Mouse (Mus musculus) forebrain, embryonic 10.5 days (tissue): ENCODE results near the gene Vps25. TPM values are rescaled to one million over a fixed set of nuclear protein-coding genes. Genes with fewer than 3 reads are reported as not detected.

Source experiments
- DNase-seq: peaks from one replicate; pipeline ENCODE4 v3.0.0-alpha.2; 2017; ENCODE audit warnings: low spot score; ENCODE audit errors: extremely low spot score
- H3K27ac ChIP-seq: fragments of 300-500 bp; sonication (generic); 2 replicates; pipeline ENCODE4 v1.5.1; 2016; ENCODE audit warnings: mild to moderate bottlenecking
- H3K27me3 ChIP-seq: fragments of 300-500 bp; sonication (generic); 2 replicates; pipeline ENCODE4 v1.6.1; 2016; ENCODE audit warnings: mild to moderate bottlenecking; ENCODE audit not compliant: poor library complexity, severe bottlenecking
- H3K36me3 ChIP-seq: fragments of 300-500 bp; sonication (generic); replicated peaks from 2 replicates; pipeline ENCODE4 v1.6.1; 2016; ENCODE audit warnings: mild to moderate bottlenecking, moderate library complexity
- H3K4me1 ChIP-seq: fragments of 300-500 bp; sonication (generic); 2 replicates; pipeline ENCODE4 v1.6.1; 2016
- H3K4me3 ChIP-seq: fragments of 300-500 bp; sonication (generic); 2 replicates; pipeline ENCODE4 v1.5.1; 2016; ENCODE audit warnings: mild to moderate bottlenecking, moderate library complexity
- H3K9me3 ChIP-seq: fragments of 300-500 bp; sonication (generic); 2 replicates; pipeline ENCODE4 v1.6.1; 2016; ENCODE audit warnings: mild to moderate bottlenecking, moderate library complexity
- WGBS: fragments of 180-500 bp; shearing (Covaris S2); methylation state at CpG from one replicate; pipeline ENCODE4 v1.1.7; 2016; 5-methylcytosine and 5-hydroxymethylcytosine counted together
- polyA plus RNA-seq: library from polyadenylated mRNA; unstranded; fragments of >200 nt; fragmentation: Nextera tagmentation; extraction: Ambion mirVana; gene quantifications from 2 replicates; pipeline ENCODE4 v1.2.1, GENCODE M21; 2016

The Vps25 gene
- polyA plus RNA-seq, 1 experiment from 2014 or later, result 128 TPM

GRCm38 (mm10) chr11:101291231-101291630 is 37.7 kb downstream of the Vps25 start:
- peaks cover 98% of the 10 kb centered on the region for H3K36me3 ChIP-seq

GRCm38 (mm10) chr11:101295191-101295590 is 41.7 kb downstream of the Vps25 start:
- Histone ChIP-seq H3K9me3 (no peaks in the 10 kb centered on the region), H3K4me1 (peaks cover under 1% of the 10 kb centered on the region; the same call in 1 of the 2 replicates), H3K36me3 (peaks cover 97% of the 10 kb centered on the region), H3K27me3 (no peaks in the 10 kb centered on the region), H3K27ac (no peak overlapping the region), H3K4me3 (no peak overlapping the region)
- DNase-seq, result no peak
- 94% methylated on average over 8 of the region's 8 CpGs for WGBS

More at GRCm38 (mm10) chr11:101291231-101291630, 37.7 kb downstream of the Vps25 start:
- Histone ChIP-seq H3K27ac (no peak overlapping the region), H3K9me3 (no peaks in the 10 kb centered on the region), H3K4me3 (no peak overlapping the region), H3K4me1 (no peaks in the 10 kb centered on the region), H3K27me3 (no peaks in the 10 kb centered on the region)
- DNase-seq, result no peak
- WGBS, result 96% methylated on average over 8 of the region's 8 CpGs

- H3K27ac ChIP-seq, result no peak overlapping the region
- H3K36me3 ChIP-seq, result peaks cover 42% of the 10 kb centered on the region
- no peaks in the 10 kb centered on the region for H3K9me3 ChIP-seq
- peak overlapping the region; percentile 95 for H3K4me3 ChIP-seq
- no peaks in the 10 kb centered on the region for H3K27me3 ChIP-seq
- H3K4me1 ChIP-seq, result peaks cover 22% of the 10 kb centered on the region
- no peak for DNase-seq
- 69% methylated on average over 7 of the region's 7 CpGs for WGBS
Measured at GRCm38 (mm10) chr11:101300881-101301280, 47.4 kb downstream of the Vps25 start.

GRCm38 (mm10) chr11:101301299-101302003 is 47.9 kb downstream of the Vps25 start:
- WGBS, result 16% methylated on average over 26 of the region's 26 CpGs
- no peak for DNase-seq
- Histone ChIP-seq H3K27ac (peak overlapping the region; percentile 87), H3K9me3 (no peaks in the 10 kb centered on the region), H3K27me3 (no peaks in the 10 kb centered on the region), H3K4me1 (peaks cover 22% of the 10 kb centered on the region), H3K4me3 (peak overlapping the region; percentile 95), H3K36me3 (peaks cover 36% of the 10 kb centered on the region)

GRCm38 (mm10) chr11:101302004-101302798 is 48.7 kb downstream of the Vps25 start, which contains the start of gene Becn1:
TSS of gene Becn1 (minus strand) at chr11:101302286.
- Histone ChIP-seq H3K27me3 (no peaks in the 10 kb centered on the region), H3K27ac (peak within 1 kb of the TSS; percentile 87), H3K9me3 (no peaks in the 10 kb centered on the region), H3K4me3 (peak within 1 kb of the TSS; percentile 95), H3K4me1 (peaks cover 22% of the 10 kb centered on the region), H3K36me3 (peaks cover 30% of the 10 kb centered on the region)
- DNase-seq, result peak; percentile 96
- WGBS, result 7% methylated on average over 39 of the region's 39 CpGs

GRCm38 (mm10) chr11:101307744-101308143 is 54.2 kb downstream of the Vps25 start:
- Histone ChIP-seq H3K36me3 (no peaks in the 10 kb centered on the region), H3K27me3 (no peaks in the 10 kb centered on the region), H3K27ac (no peak overlapping the region), H3K4me1 (no peaks in the 10 kb centered on the region), H3K9me3 (no peaks in the 10 kb centered on the region), H3K4me3 (no peak overlapping the region)
- 47% methylated on average over 5 of the region's 5 CpGs for WGBS
- no peak for DNase-seq

Other genes starting within 250 kb of the Vps25 start
- gene Atp6v0a1, start 244.3 kb upstream of the Vps25 start, polyA plus RNA-seq, result 34.5 and 36.9 TPM in 2 replicates
- gene Naglu, start 183.7 kb upstream of the Vps25 start, polyA plus RNA-seq, result 8.2 and 9.3 TPM in 2 replicates
- gene Hsd17b1, start 175.3 kb upstream of the Vps25 start, polyA plus RNA-seq, result 0.10 and 0.11 TPM in 2 replicates
- gene Coasy, start 171.1 kb upstream of the Vps25 start, polyA plus RNA-seq, result 51.4 and 53.3 TPM in 2 replicates
- gene Mlx, start 166.4 kb upstream of the Vps25 start, polyA plus RNA-seq, result 37.3 and 41.1 TPM in 2 replicates
- gene Psmc3ip, start 158.3 kb upstream of the Vps25 start, polyA plus RNA-seq, result 78.1 and 96.4 TPM in 2 replicates
- gene Retreg3, start 133.8 kb upstream of the Vps25 start, polyA plus RNA-seq, result 14.6 and 15.5 TPM in 2 replicates
- gene Tubg1, start 133.8 kb upstream of the Vps25 start, polyA plus RNA-seq, result 143 and 145 TPM in 2 replicates
- 2.3 and 2.7 TPM in 2 replicates for gene Tubg2, start 97.8 kb upstream of the Vps25 start, polyA plus RNA-seq
- 0.12 and 0.16 TPM in 2 replicates for gene Cntnap1, start 83.2 kb upstream of the Vps25 start, polyA plus RNA-seq
- gene Plekhh3, start 82.4 kb upstream of the Vps25 start, polyA plus RNA-seq, result 3.5 and 4.8 TPM in 2 replicates
- not detected in 2 replicates for gene Ccr10, start 78.3 kb upstream of the Vps25 start, polyA plus RNA-seq
- gene Ezh1, start 27.2 kb upstream of the Vps25 start, polyA plus RNA-seq, result 9.9 and 10.2 TPM in 2 replicates
- gene Ramp2, start 7.7 kb upstream of the Vps25 start, polyA plus RNA-seq, result 54.8 and 57.3 TPM in 2 replicates
- gene Wnk4, start 6.9 kb downstream of the Vps25 start, polyA plus RNA-seq, result 5.4 and 6.4 TPM in 2 replicates
- gene Cntd1, start 25.3 kb downstream of the Vps25 start, polyA plus RNA-seq, result 0.77 and 1.0 TPM in 2 replicates
- 186 and 194 TPM in 2 replicates for gene Coa3, start 25.4 kb downstream of the Vps25 start, polyA plus RNA-seq
- 144 and 154 TPM in 2 replicates for gene Becn1, start 48.6 kb downstream of the Vps25 start, polyA plus RNA-seq
- 207 and 217 TPM in 2 replicates for gene Psme3, start 62.5 kb downstream of the Vps25 start, polyA plus RNA-seq
- gene Aoc2, start 71.4 kb downstream of the Vps25 start, polyA plus RNA-seq, result 2.1 and 2.5 TPM in 2 replicates
- gene Aoc3, start 76.9 kb downstream of the Vps25 start, polyA plus RNA-seq, result not detected in 2 replicates
- gene G6pc, start 113.9 kb downstream of the Vps25 start, polyA plus RNA-seq, result not detected in 2 replicates
- 109 and 115 TPM in 2 replicates for gene Aarsd1, start 163.9 kb downstream of the Vps25 start, polyA plus RNA-seq
- gene Gm27029, start 171.1 kb downstream of the Vps25 start, polyA plus RNA-seq, result 10.9 and 11.6 TPM in 2 replicates
- gene Rundc1, start 171.4 kb downstream of the Vps25 start, polyA plus RNA-seq, result 20.9 and 21.4 TPM in 2 replicates
- 2.3 and 3.8 TPM in 2 replicates for gene Ptges3l, start 171.6 kb downstream of the Vps25 start, polyA plus RNA-seq
- 499 and 505 TPM in 2 replicates for gene Rpl27, start 188.6 kb downstream of the Vps25 start, polyA plus RNA-seq
- gene Ifi35, start 194.7 kb downstream of the Vps25 start, polyA plus RNA-seq, result 3.3 and 3.4 TPM in 2 replicates
- 28.1 and 36.9 TPM in 2 replicates for gene Rnd2, start 211.3 kb downstream of the Vps25 start, polyA plus RNA-seq
- 24.9 and 28.5 TPM in 2 replicates for gene Vat1, start 212.5 kb downstream of the Vps25 start, polyA plus RNA-seq